Mouse (Mus musculus): ENCODE results near the gene Zdhhc6. TPM values are rescaled to one million over a fixed set of nuclear protein-coding genes. Genes with fewer than 3 reads are reported as not detected.

Gene Zdhhc6
- polyA plus RNA-seq, 1 experiment from 2014 or later = 103 TPM

DNA sequence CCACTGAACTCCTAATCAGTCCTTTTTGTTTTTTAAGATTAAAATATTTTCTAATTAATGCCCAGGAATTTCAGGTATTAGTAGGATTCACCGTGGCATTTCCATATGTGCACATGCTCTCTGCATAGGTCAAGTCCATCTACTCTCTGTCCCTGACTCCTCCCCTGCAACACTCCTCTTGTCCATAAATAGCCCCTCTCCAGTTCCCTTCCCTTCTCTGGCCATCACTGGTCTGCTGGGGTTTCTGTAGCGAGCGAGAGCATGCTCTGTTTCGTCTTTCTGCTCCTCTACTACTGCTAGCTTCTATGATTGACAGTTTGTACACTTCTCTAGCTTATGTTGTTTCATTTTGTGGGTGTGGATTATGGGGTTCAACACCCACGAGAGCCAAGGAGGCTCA, 15.9 kb upstream of the Zdhhc6 start:
- H3K27ac ChIP-seq = peak overlapping the region; percentile 68; the same call in 1 of the 2 replicates
- peak; percentile 78 for DNase-seq (ENCODE audit: low spot score)

DNA sequence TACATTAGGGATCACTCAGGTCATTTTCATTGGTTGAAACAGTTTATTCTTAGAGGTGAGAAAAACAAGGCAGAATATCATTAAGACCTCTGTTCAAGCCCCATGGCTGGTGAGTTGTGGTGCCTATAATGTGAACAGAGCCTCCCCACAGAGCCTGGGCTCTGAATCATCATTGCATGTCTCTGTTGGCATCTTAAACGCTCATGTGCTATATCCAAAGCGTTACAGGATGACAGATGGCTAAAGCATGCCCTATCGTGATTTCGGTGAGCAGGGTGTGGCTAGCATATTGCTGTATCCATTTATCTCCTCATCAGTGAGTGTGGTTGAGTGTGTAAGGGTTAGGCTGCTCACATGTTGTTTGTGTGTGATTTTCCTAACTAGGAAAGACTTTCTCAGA, 11.7 kb upstream of the Zdhhc6 start:
- H3K4me1 ChIP-seq = peaks cover 4% of the 10 kb centered on the region; the same call in 1 of the 2 replicates
- H3K27ac ChIP-seq = no peak overlapping the region
- no peaks in the 10 kb centered on the region for H3K27me3 ChIP-seq (ENCODE audit: insufficient read depth, poor library complexity, severe bottlenecking)
- peak; percentile 43 for DNase-seq (ENCODE audit: low spot score)
- 90% methylated on average over 4 of the region's 4 CpGs for WGBS
- peaks cover 46% of the 10 kb centered on the region for H3K36me3 ChIP-seq
- H3K4me3 ChIP-seq = no peak overlapping the region
- H3K9me3 ChIP-seq = no peaks in the 10 kb centered on the region

More for the DNA sequence above, 15.9 kb upstream of the Zdhhc6 start:
- Histone ChIP-seq H3K4me1 (peaks cover 4% of the 10 kb centered on the region; the same call in 1 of the 2 replicates), H3K9me3 (no peaks in the 10 kb centered on the region), H3K36me3 (peaks cover 24% of the 10 kb centered on the region), H3K27me3 (ENCODE audit: insufficient read depth, poor library complexity, severe bottlenecking) (no peaks in the 10 kb centered on the region), H3K4me3 (no peak overlapping the region)
- 64% methylated on average over 5 of the region's 5 CpGs for WGBS

DNA sequence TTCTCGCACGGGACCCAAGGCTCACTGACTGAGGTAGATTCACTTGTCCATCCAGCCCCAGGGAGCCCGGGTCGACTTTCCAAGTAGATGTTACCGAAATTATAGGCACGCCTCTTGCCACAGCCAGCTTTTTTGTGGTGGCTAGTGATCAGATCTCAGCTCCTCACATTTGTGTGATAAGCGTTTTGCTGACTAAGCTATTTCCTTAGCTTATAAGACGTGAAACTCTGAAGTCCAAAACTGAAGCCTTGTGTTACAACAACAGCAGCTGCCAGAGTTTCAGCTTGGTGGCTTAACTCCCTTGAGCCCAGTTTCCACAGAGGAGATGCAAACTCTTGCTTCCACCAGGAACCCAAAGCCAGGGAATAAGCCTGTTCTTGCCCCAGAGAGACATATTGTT, 6.8 kb upstream of the Zdhhc6 start:
- Histone ChIP-seq H3K27ac (no peak overlapping the region), H3K4me3 (no peak overlapping the region), H3K9me3 (no peaks in the 10 kb centered on the region), H3K4me1 (no peaks in the 10 kb centered on the region), H3K27me3 (ENCODE audit: insufficient read depth, poor library complexity, severe bottlenecking) (no peaks in the 10 kb centered on the region), H3K36me3 (peaks cover 29% of the 10 kb centered on the region)
- WGBS = 91% methylated on average over 8 of the region's 8 CpGs
- DNase-seq (ENCODE audit: low spot score) = peak; percentile 53

DNA sequence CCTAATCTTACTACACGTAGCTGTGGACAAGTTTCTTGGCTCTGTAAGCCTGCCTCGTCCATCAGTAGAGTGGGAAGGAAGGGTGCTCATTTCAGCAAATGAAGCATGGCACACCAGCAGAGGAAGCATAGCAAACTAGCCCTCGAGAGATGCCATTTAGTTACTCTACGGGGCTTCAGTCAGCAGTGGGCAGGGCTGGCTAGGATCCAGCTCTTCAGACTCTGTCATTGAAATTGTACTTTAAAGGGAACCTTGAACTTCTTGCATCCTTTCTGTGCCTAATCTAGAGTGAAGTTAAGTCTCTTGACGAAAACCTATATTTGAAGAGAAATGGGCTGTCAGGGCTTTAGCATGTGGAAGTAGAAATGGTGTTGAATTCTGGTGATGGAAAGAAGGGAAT, 3.7 kb upstream of the Zdhhc6 start:
- peaks cover 23% of the 10 kb centered on the region for H3K36me3 ChIP-seq
- H3K4me1 ChIP-seq = peaks cover 11% of the 10 kb centered on the region
- DNase-seq (ENCODE audit: low spot score) = no peak
- WGBS = 73% methylated on average over 5 of the region's 5 CpGs
- no peak overlapping the region for H3K27ac ChIP-seq
- no peaks in the 10 kb centered on the region for H3K27me3 ChIP-seq (ENCODE audit: insufficient read depth, poor library complexity, severe bottlenecking)
- no peak overlapping the region for H3K4me3 ChIP-seq
- no peaks in the 10 kb centered on the region for H3K9me3 ChIP-seq

DNA sequence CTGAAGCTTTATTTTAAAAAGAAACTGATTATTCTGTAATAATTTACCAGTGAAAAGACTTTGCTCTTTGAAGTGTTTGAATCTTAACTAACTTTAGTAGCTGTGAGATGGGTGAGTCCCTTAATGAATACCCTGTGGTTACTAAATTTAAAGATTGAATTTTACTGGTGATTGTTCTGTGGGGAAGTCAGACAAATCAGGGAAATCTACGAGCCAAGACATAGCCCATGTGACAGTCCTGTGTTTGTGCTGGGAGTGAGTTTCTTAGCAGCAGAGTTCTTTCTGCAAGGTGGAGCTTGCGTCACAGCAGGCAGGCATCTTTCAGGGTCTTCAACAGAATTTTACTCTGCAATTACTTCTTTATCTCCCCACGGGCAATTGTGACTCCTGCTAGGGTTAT, 3.2 kb upstream of the Zdhhc6 start:
- Histone ChIP-seq H3K4me1 (peaks cover 13% of the 10 kb centered on the region), H3K9me3 (no peaks in the 10 kb centered on the region), H3K27ac (no peak overlapping the region), H3K27me3 (ENCODE audit: insufficient read depth, poor library complexity, severe bottlenecking) (no peaks in the 10 kb centered on the region), H3K4me3 (no peak overlapping the region), H3K36me3 (peaks cover 23% of the 10 kb centered on the region)
- 67% methylated on average over 3 of the region's 3 CpGs for WGBS
- DNase-seq (ENCODE audit: low spot score) = no peak

DNA sequence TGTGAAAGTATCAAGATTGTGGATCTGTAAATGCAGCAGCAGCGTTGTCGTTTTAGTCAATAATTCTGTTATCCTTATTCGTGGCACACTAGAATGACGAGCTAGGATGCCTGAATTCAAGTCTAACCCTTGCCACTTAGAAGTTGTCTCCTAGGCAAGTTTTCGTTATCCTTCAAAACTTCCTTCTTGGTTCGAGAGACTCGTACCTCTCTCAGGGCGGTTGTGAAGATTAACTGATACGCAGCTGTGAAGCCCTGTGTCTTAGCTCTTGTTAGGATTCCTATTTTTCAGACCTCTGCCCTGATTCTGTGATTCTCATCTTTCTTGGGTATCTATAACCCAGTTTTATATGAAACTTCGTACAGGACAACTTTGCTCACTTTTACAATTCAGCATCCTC, 1.1 kb upstream of the Zdhhc6 start:
- 58% methylated on average over 10 of the region's 10 CpGs for WGBS
- peaks cover 13% of the 10 kb centered on the region for H3K4me1 ChIP-seq
- H3K27me3 ChIP-seq (ENCODE audit: insufficient read depth, poor library complexity, severe bottlenecking) = no peaks in the 10 kb centered on the region
- no peaks in the 10 kb centered on the region for H3K9me3 ChIP-seq
- H3K27ac ChIP-seq = no peak overlapping the region
- peaks cover 11% of the 10 kb centered on the region for H3K36me3 ChIP-seq
- H3K4me3 ChIP-seq = peak overlapping the region; percentile 90
- DNase-seq (ENCODE audit: low spot score) = no peak

DNA sequence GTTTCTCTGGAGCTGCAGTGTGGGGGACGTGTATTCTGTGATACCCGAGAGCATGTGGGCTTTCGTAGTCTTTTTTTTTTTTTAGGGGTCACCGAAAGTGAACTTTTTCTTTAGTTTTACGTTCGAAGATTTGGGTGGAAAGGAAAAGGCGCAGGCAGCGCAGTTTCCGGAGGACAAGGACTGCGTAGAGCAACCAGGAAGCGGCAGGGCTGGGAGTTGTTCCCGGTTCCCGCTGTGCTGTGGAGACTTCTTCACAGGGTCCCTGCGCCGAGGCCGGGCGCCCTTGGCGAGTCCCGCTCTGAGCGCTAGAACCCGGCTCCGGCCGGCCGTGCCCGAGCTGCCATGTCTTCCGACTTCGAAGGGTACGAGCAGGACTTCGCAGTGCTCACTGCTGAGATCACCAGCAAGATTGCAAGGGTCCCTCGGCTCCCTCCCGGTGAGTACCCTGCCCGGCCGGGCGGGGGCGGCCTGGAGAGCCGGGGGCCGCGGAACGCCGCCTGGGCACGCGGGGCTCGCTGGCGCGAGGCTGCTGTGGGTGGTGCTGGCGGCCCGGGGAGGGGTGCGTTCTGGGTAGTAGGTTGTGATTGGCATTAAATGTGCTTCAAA, 380 bp upstream of the Zdhhc6 start, which contains the start of gene Vti1a:
Vti1a (plus strand) TSS at position 187 of the 606 bp plus-strand sequence.
- peaks cover 13% of the 10 kb centered on the region for H3K4me1 ChIP-seq
- WGBS = under 1% methylated on average over 48 of the region's 48 CpGs
- no peaks in the 10 kb centered on the region for H3K9me3 ChIP-seq
- H3K27ac ChIP-seq = peak within 1 kb of the TSS; percentile 95
- DNase-seq (ENCODE audit: low spot score) = peak; percentile 89
- peak within 1 kb of the TSS; percentile 90 for H3K4me3 ChIP-seq
- H3K36me3 ChIP-seq = peaks cover 15% of the 10 kb centered on the region
- no peaks in the 10 kb centered on the region for H3K27me3 ChIP-seq (ENCODE audit: insufficient read depth, poor library complexity, severe bottlenecking)

DNA sequence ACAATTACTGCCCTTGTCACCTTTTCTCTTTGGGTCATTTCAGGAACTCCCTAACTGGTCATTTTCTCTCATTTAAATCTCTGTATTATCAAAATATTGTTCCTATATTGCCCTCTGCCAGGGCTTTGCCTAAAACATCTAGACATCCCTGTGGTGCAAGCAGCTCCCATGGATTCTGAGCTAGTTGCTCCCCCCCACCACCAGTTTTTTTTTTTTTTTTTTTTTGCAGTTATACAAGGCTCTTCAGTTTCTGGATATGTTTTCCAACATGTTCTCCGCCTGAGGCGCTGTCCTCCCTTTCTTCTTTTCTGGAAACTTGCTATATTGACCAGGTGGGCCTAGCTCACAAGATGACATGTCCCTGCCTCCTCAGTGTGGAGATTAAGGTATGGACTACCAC, 2.2 kb downstream of the Zdhhc6 start:
- WGBS = 93% methylated on average over 2 of the region's 2 CpGs
- H3K27ac ChIP-seq = no peak overlapping the region
- H3K9me3 ChIP-seq = no peaks in the 10 kb centered on the region
- H3K36me3 ChIP-seq = peaks cover 40% of the 10 kb centered on the region
- H3K4me1 ChIP-seq = peaks cover 13% of the 10 kb centered on the region
- DNase-seq (ENCODE audit: low spot score) = no peak
- H3K4me3 ChIP-seq = no peak overlapping the region
- no peaks in the 10 kb centered on the region for H3K27me3 ChIP-seq (ENCODE audit: insufficient read depth, poor library complexity, severe bottlenecking)

DNA sequence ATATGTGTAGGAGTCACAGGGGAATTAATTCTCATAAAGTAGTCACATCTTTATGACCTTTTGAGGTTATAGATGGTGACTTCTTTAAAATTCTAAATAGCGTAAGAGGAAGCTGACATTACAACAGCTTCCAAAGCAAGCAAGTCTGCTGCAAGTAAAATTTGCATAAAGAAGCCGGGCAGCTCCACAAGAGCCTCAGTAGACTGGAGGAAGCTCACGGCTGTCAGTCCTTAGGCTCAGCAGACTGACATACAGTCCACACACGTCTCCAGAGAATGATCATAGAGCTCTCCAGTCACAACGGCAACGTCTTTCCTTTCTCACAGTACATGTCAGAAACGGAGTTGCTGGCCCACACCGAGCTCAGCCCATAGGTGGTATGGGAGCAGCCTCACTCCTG, 4.0 kb downstream of the Zdhhc6 start:
- Histone ChIP-seq H3K27ac (no peak overlapping the region), H3K4me1 (peaks cover 13% of the 10 kb centered on the region), H3K4me3 (no peak overlapping the region), H3K9me3 (no peaks in the 10 kb centered on the region), H3K27me3 (ENCODE audit: insufficient read depth, poor library complexity, severe bottlenecking) (no peaks in the 10 kb centered on the region), H3K36me3 (peaks cover 52% of the 10 kb centered on the region)
- no peak for DNase-seq (ENCODE audit: low spot score)
- WGBS = 89% methylated on average over 8 of the region's 8 CpGs

DNA sequence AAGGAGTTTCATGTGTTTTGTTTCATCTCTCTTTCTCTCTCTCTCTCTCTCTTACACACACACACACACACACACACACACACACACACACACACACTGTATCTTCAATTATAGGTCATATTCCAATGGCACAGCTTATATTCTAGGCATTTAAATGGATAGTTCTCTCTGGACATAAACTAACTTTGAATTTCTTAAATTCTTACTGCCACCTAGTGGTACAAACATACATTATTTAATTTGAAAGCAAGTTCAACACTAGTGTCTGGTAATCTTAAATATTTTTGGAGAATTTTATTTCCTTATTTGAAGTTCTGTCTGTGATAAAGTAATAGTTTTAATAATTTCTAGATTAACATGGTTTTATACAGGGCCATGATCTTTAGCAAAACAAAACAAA, 10.8 kb downstream of the Zdhhc6 start:
- Histone ChIP-seq H3K36me3 (peaks cover 76% of the 10 kb centered on the region), H3K4me3 (no peak overlapping the region), H3K27ac (no peak overlapping the region), H3K27me3 (ENCODE audit: insufficient read depth, poor library complexity, severe bottlenecking) (no peaks in the 10 kb centered on the region), H3K4me1 (no peaks in the 10 kb centered on the region), H3K9me3 (no peaks in the 10 kb centered on the region)
- DNase-seq (ENCODE audit: low spot score) = no peak

DNA sequence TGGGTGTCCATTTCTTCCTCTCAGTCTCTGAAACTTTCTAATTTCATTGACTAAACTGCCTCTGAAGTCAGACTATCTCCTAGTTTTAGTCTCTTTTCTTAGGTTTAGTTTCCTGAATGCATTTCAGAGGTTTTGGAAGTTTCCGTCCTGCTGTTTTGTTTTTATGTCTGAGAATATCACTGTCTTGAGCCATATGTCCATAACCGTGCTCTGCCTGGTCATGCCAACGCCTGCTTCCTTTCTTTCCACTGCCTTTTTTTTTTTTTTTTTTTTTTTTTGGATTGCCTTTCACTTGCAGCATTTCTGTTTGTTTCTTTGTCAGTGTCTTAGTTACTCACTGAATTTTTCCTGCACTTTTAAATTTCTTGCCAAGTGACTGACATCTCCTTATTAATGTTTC, 15.3 kb downstream of the Zdhhc6 start:
- no peak for DNase-seq (ENCODE audit: low spot score)
- Histone ChIP-seq H3K4me1 (no peaks in the 10 kb centered on the region), H3K4me3 (no peak overlapping the region), H3K27ac (no peak overlapping the region), H3K36me3 (peaks cover 72% of the 10 kb centered on the region), H3K9me3 (no peaks in the 10 kb centered on the region), H3K27me3 (ENCODE audit: insufficient read depth, poor library complexity, severe bottlenecking) (no peaks in the 10 kb centered on the region)
- 83% methylated on average over 3 of the region's 3 CpGs for WGBS

DNA sequence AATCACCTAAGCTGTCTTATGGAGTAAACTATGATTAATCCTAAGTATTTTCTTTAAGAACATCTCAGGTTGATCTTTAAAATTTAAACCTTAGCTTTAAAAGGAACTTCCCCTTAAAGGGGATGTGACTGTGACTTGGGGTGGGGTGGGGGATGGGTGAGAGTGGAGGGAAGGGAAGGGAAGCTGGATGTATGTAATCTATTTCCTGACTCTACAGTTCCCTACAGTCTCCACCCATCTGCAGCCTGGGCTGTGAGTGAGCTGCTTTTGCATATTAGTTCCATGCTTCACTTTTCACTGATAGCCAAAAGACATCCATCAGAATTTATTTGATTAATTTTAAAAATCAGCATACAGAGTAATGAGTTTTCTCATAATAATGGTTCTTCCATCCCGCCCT, 16.5 kb downstream of the Zdhhc6 start:
- DNase-seq (ENCODE audit: low spot score) = no peak
- WGBS = 90% methylated on average over 1 of the region's 1 CpGs
- H3K4me1 ChIP-seq = no peaks in the 10 kb centered on the region
- peaks cover 78% of the 10 kb centered on the region for H3K36me3 ChIP-seq
- H3K27ac ChIP-seq = no peak overlapping the region
- no peaks in the 10 kb centered on the region for H3K9me3 ChIP-seq
- no peak overlapping the region for H3K4me3 ChIP-seq
- H3K27me3 ChIP-seq (ENCODE audit: insufficient read depth, poor library complexity, severe bottlenecking) = no peaks in the 10 kb centered on the region

DNA sequence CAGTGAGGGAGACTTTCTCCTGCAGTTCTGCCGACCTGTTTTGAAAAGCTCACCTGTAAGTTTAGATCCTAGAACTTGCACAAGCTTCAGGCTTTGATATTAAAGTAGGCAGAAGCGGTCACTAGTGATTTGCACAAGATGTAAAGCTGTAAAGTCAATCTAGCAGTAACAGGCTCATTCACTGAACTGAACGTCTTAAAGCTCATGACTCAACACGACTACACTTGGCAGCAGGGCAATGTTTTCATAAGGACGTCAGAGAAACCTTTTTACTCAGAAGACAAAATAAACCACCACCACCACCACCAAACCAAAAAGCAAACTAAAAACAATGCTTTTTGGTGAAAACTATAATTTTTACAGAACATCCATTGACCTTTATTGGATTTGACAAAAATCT, 17.9 kb downstream of the Zdhhc6 start:
- H3K27ac ChIP-seq = no peak overlapping the region
- no peaks in the 10 kb centered on the region for H3K9me3 ChIP-seq
- 77% methylated on average over 5 of the region's 5 CpGs for WGBS
- no peak overlapping the region for H3K4me3 ChIP-seq
- H3K27me3 ChIP-seq (ENCODE audit: insufficient read depth, poor library complexity, severe bottlenecking) = no peaks in the 10 kb centered on the region
- no peaks in the 10 kb centered on the region for H3K4me1 ChIP-seq
- peaks cover 66% of the 10 kb centered on the region for H3K36me3 ChIP-seq
- DNase-seq (ENCODE audit: low spot score) = no peak

DNA sequence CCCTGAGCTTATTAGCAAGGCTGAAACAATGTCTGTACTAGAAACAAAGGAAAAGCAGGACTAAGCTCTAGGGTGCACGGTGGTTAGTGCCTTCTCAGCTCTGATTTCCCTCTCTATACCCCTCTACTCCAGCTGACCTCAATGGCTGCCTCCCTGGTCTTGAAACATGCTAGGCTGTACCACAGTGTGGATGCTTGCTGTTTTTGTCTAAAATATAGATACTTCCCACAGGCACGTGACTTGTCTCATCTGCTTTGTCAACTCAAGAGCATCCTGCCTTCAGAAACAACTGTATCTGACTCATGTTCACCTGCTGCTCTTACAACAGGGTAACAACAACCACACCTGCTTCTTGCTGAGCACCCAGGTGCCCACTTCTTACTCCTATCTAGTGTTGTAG, 18.3 kb downstream of the Zdhhc6 start:
- DNase-seq (ENCODE audit: low spot score) = no peak
- Histone ChIP-seq H3K36me3 (peaks cover 61% of the 10 kb centered on the region), H3K27me3 (ENCODE audit: insufficient read depth, poor library complexity, severe bottlenecking) (no peaks in the 10 kb centered on the region), H3K4me1 (no peaks in the 10 kb centered on the region), H3K27ac (no peak overlapping the region), H3K9me3 (no peaks in the 10 kb centered on the region), H3K4me3 (no peak overlapping the region)
- WGBS = 90% methylated on average over 2 of the region's 2 CpGs
